Mouse (Mus musculus) CH12.LX (cell line): ENCODE results near the gene Usp7.

ENCODE experiments used
- BHLHE40 ChIP-seq: IDR thresholded peaks from 2 replicates; pipeline ENCODE4 v1.6.1; 2011; ENCODE audit warnings: mild to moderate bottlenecking, low read depth, low read length, improper control_type of control experiment
- CHD2 ChIP-seq: IDR thresholded peaks from 2 replicates; pipeline ENCODE4 v1.6.1; 2011; ENCODE audit warnings: low read length, improper control_type of control experiment
- CTCF ChIP-seq, 2 experiments: IDR thresholded peaks in 1 of 2; conservative IDR thresholded peaks in 1 of 2; 2 replicates each; pipeline ENCODE4 v1.5.1; 2011 to 2012; ENCODE audit warnings: low read depth in 2 of 2, low read length in 2 of 2, improper control_type of control experiment in 1 of 2, inconsistent platforms in 1 of 2, mild to moderate bottlenecking in 1 of 2, moderate library complexity in 1 of 2
- E2F4 ChIP-seq: IDR thresholded peaks from 2 replicates; pipeline ENCODE4 v1.6.1; 2011; ENCODE audit warnings: low read depth, low read length, improper control_type of control experiment; ENCODE audit not compliant: insufficient replicate concordance
- ELF1 ChIP-seq: IDR thresholded peaks from 2 replicates; pipeline ENCODE4 v1.6.1; 2014; ENCODE audit warnings: low read depth, mild to moderate bottlenecking, inconsistent platforms, low read length, improper control_type of control experiment
- EP300 ChIP-seq: IDR thresholded peaks from 2 replicates; pipeline ENCODE4 v1.6.1; 2011; ENCODE audit warnings: low read length, improper control_type of control experiment
- ETS1 ChIP-seq: conservative IDR thresholded peaks from 2 replicates; pipeline ENCODE4 v1.6.1; 2012; ENCODE audit warnings: low read depth, mild to moderate bottlenecking, inconsistent platforms, low read length, improper control_type of control experiment, moderate library complexity
- HCFC1 ChIP-seq: IDR thresholded peaks from 2 replicates; pipeline ENCODE4 v1.6.1; 2012; ENCODE audit warnings: low read depth, mild to moderate bottlenecking, inconsistent platforms, low read length, improper control_type of control experiment
- JUND ChIP-seq: conservative IDR thresholded peaks from 2 replicates; pipeline ENCODE4 v1.6.1; 2011; ENCODE audit warnings: low read depth, low read length, improper control_type of control experiment
- MAX ChIP-seq: IDR thresholded peaks from 2 replicates; pipeline ENCODE4 v1.6.1; 2011; ENCODE audit warnings: low read length, improper control_type of control experiment
- MEF2A ChIP-seq: IDR thresholded peaks from 2 replicates; pipeline ENCODE4 v1.6.1; 2014; ENCODE audit warnings: low read depth, mild to moderate bottlenecking, inconsistent platforms, low read length, improper control_type of control experiment, borderline replicate concordance
- MXI1 ChIP-seq: IDR thresholded peaks from 2 replicates; pipeline ENCODE4 v1.6.1; 2011; ENCODE audit warnings: mild to moderate bottlenecking, low read depth, low read length, improper control_type of control experiment
- POLR2A ChIP-seq: IDR thresholded peaks from 2 replicates; pipeline ENCODE4 v1.6.1; 2011; ENCODE audit warnings: low read depth, mild to moderate bottlenecking, improper control_type of control experiment, low read length
- ZC3H11A ChIP-seq: IDR thresholded peaks from 2 replicates; pipeline ENCODE4 v1.6.1; 2012; ENCODE audit warnings: low read depth, mild to moderate bottlenecking, inconsistent platforms, low read length, improper control_type of control experiment

GRCm38 (mm10) chr16:8829564-8830359, 37.7 kb upstream of the Usp7 start, which contains the start of gene 1810013L24Rik:
- peak; percentile 93 for TF ChIP-seq MXI1
- TF ChIP-seq CHD2 = peak; percentile 95
- peak; percentile 91 for TF ChIP-seq ELF1
- TF ChIP-seq MAX = peak; percentile 93; the same call in 1 of the 2 replicates
- TF ChIP-seq HCFC1 = peak; percentile 74
- no peak for TF ChIP-seq CTCF (conservative IDR thresholded peaks at IDR 0.05 in 1 of 2, IDR thresholded peaks at IDR 0.05 in 1 of 2; ENCODE audit: low read depth in 2 of 2, low read length in 2 of 2)
- peak; percentile 97 for TF ChIP-seq POLR2A
- peak; percentile 40; the same call in 1 of the 2 replicates for TF ChIP-seq JUND
- TF ChIP-seq ZC3H11A = no peak
- peak; percentile 66 for TF ChIP-seq MEF2A
- TF ChIP-seq BHLHE40 = peak; percentile 94
- peak; percentile 52; the same call in 1 of the 2 replicates for TF ChIP-seq EP300
- TF ChIP-seq ETS1 = peak; percentile 33; the same call in 1 of the 2 replicates
- TF ChIP-seq E2F4 = peak; percentile 73; the same call in 1 of the 2 replicates
